Mouse (Mus musculus): ENCODE data around the gene Gtf3c4. TPM values are rescaled to one million over a fixed set of nuclear protein-coding genes. Genes with fewer than 3 reads are reported as not detected.

The Gtf3c4 gene
- polyA plus RNA-seq, 1 experiment from 2014 or later, result 6.1 TPM

DNA sequence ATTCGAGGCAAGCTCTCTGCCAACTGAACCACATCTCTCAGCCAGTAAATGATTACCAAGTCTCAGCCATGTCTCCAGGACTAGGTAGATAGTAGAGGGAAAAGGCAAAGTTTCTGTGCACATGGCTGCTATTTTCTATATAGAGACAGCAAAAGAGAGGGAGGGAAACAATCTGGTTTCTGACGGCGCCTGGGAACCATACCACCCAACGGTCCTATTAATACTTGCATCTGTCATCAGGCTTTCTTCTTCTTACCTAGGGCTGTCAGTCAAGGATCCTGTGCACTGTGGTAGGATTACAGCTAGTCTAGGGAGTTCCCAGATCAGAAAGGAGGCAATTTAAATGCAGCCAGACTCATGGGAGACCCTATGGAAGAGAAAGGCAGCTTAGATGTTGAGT is 21.3 kb downstream of the Gtf3c4 start:
- 38% methylated on average over 4 of the region's 4 CpGs for WGBS
- no peaks in the 10 kb centered on the region for H3K27me3 ChIP-seq (ENCODE audit: control insufficient read depth, insufficient read depth, low read length)
- no peak for ATAC-seq (replicated peaks; ENCODE audit: extremely low read depth, insufficient read depth, low FRiP score)

GRCm38 (mm10) chr2:28810260-28811013 is 29.7 kb downstream of the Gtf3c4 start:
- Histone ChIP-seq H3K9me3 (replicated peaks; ENCODE audit: control insufficient read depth, low read length) (no peaks in the 10 kb centered on the region), H3K4me1 (ENCODE audit: control insufficient read depth, insufficient read depth, low read length) (no peaks in the 10 kb centered on the region), H3K4me3 (ENCODE audit: low read length) (no peak overlapping the region), H3K27me3 (ENCODE audit: control insufficient read depth, insufficient read depth, low read length) (no peaks in the 10 kb centered on the region), H3K9ac (ENCODE audit: low read length) (no peak overlapping the region), H3K4me2 (ENCODE audit: low read depth, low read length) (no peak overlapping the region), H3K36me3 (ENCODE audit: control insufficient read depth, insufficient read depth) (no peaks in the 10 kb centered on the region), H3K27ac (ENCODE audit: low read length) (no peak overlapping the region)
- 48% methylated on average over 5 of the region's 5 CpGs for WGBS
- ATAC-seq (replicated peaks; ENCODE audit: extremely low read depth, insufficient read depth, low FRiP score), result no peak

More for the DNA sequence above, 21.3 kb downstream of the Gtf3c4 start:
- Histone ChIP-seq H3K9ac (ENCODE audit: low read length) (no peak overlapping the region), H3K4me1 (ENCODE audit: control insufficient read depth, insufficient read depth, low read length) (no peaks in the 10 kb centered on the region), H3K9me3 (replicated peaks; ENCODE audit: control insufficient read depth, low read length) (no peaks in the 10 kb centered on the region), H3K36me3 (ENCODE audit: control insufficient read depth, insufficient read depth) (peaks cover 2% of the 10 kb centered on the region), H3K4me2 (ENCODE audit: low read depth, low read length) (no peak overlapping the region), H3K27ac (ENCODE audit: low read length) (no peak overlapping the region), H3K4me3 (ENCODE audit: low read length) (no peak overlapping the region)

DNA sequence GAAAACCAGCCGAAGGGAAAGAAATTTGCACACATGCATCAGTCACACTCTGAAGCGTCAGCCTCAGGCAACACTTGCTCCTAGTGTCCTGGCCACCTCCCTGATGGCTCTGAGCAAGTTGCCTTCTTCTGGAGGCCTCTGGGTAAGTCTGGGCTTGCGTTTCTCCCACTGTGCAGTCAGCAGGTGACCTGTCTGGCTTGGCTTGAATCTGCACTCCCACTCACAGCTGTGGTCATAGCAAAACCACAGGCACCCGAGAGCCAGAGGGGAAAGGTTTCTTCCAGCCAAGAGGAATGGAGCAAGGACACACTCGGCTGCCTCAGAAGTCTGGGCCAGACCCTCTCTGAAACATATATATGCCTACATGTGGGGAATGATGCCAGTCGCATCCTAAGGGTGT is 31.3 kb downstream of the Gtf3c4 start:
- no peak overlapping the region for H3K9ac ChIP-seq (ENCODE audit: low read length)
- no peaks in the 10 kb centered on the region for H3K9me3 ChIP-seq (replicated peaks; ENCODE audit: control insufficient read depth, low read length)
- no peaks in the 10 kb centered on the region for H3K4me1 ChIP-seq (ENCODE audit: control insufficient read depth, insufficient read depth, low read length)
- no peak for ATAC-seq (replicated peaks; ENCODE audit: extremely low read depth, insufficient read depth, low FRiP score)
- H3K27ac ChIP-seq (ENCODE audit: low read length), result no peak overlapping the region
- no peak overlapping the region for H3K4me2 ChIP-seq (ENCODE audit: low read depth, low read length)
- WGBS, result 65% methylated on average over 6 of the region's 6 CpGs
- no peaks in the 10 kb centered on the region for H3K27me3 ChIP-seq (ENCODE audit: control insufficient read depth, insufficient read depth, low read length)
- H3K4me3 ChIP-seq (ENCODE audit: low read length), result no peak overlapping the region
- no peaks in the 10 kb centered on the region for H3K36me3 ChIP-seq (ENCODE audit: control insufficient read depth, insufficient read depth)

DNA sequence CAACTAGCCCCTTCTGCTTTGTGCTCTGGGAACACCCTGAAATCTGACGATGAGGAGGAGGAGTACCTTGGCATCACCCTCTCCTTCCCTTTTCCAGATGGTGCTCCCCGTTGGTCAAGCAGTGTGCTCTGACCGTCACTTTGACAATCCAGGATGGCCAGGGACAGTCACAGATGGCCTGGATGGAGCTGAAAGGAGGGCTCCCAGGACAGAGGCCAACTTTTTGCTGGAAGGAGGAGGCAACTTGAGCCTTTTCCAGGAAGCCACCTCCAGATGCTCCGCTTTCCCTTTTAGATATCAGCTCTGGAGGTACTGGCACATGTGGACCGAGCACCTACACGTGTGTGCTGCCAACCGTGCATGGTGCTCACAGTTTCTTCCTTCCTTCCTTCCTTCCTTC is 36.8 kb downstream of the Gtf3c4 start:
- 78% methylated on average over 7 of the region's 7 CpGs for WGBS
- H3K9ac ChIP-seq (ENCODE audit: low read length), result no peak overlapping the region
- no peak overlapping the region for H3K27ac ChIP-seq (ENCODE audit: low read length)
- H3K4me1 ChIP-seq (ENCODE audit: control insufficient read depth, insufficient read depth, low read length), result no peaks in the 10 kb centered on the region
- no peaks in the 10 kb centered on the region for H3K36me3 ChIP-seq (ENCODE audit: control insufficient read depth, insufficient read depth)
- no peak overlapping the region for H3K4me2 ChIP-seq (ENCODE audit: low read depth, low read length)
- no peaks in the 10 kb centered on the region for H3K27me3 ChIP-seq (ENCODE audit: control insufficient read depth, insufficient read depth, low read length)
- no peak overlapping the region for H3K4me3 ChIP-seq (ENCODE audit: low read length)
- H3K9me3 ChIP-seq (replicated peaks; ENCODE audit: control insufficient read depth, low read length), result no peaks in the 10 kb centered on the region
- no peak for ATAC-seq (replicated peaks; ENCODE audit: extremely low read depth, insufficient read depth, low FRiP score)

- H3K4me2 ChIP-seq (ENCODE audit: low read depth, low read length), result no peak overlapping the region
- H3K9ac ChIP-seq (ENCODE audit: low read length), result no peak overlapping the region
- ATAC-seq (replicated peaks; ENCODE audit: extremely low read depth, insufficient read depth, low FRiP score), result no peak
- H3K36me3 ChIP-seq (ENCODE audit: control insufficient read depth, insufficient read depth), result no peaks in the 10 kb centered on the region
- H3K4me1 ChIP-seq (ENCODE audit: control insufficient read depth, insufficient read depth, low read length), result no peaks in the 10 kb centered on the region
- H3K27ac ChIP-seq (ENCODE audit: low read length), result no peak overlapping the region
- no peaks in the 10 kb centered on the region for H3K9me3 ChIP-seq (replicated peaks; ENCODE audit: control insufficient read depth, low read length)
- no peak overlapping the region for H3K4me3 ChIP-seq (ENCODE audit: low read length)
- WGBS, result 56% methylated on average over 2 of the region's 2 CpGs
- H3K27me3 ChIP-seq (ENCODE audit: control insufficient read depth, insufficient read depth, low read length), result no peaks in the 10 kb centered on the region
Measured at GRCm38 (mm10) chr2:28799575-28799974, 40.6 kb downstream of the Gtf3c4 start.

GRCm38 (mm10) chr2:28798390-28798789 is 41.8 kb downstream of the Gtf3c4 start:
- H3K36me3 ChIP-seq (ENCODE audit: control insufficient read depth, insufficient read depth), result no peaks in the 10 kb centered on the region
- H3K4me2 ChIP-seq (ENCODE audit: low read depth, low read length), result no peak overlapping the region
- H3K4me1 ChIP-seq (ENCODE audit: control insufficient read depth, insufficient read depth, low read length), result no peaks in the 10 kb centered on the region
- no peak overlapping the region for H3K9ac ChIP-seq (ENCODE audit: low read length)
- no peaks in the 10 kb centered on the region for H3K9me3 ChIP-seq (replicated peaks; ENCODE audit: control insufficient read depth, low read length)
- H3K27me3 ChIP-seq (ENCODE audit: control insufficient read depth, insufficient read depth, low read length), result no peaks in the 10 kb centered on the region
- 0 out of 2 replicates have a peak, but pooled peaks have one; percentile 67 for ATAC-seq (replicated peaks; ENCODE audit: extremely low read depth, insufficient read depth, low FRiP score)
- H3K4me3 ChIP-seq (ENCODE audit: low read length), result no peak overlapping the region
- 32% methylated on average over 3 of the region's 3 CpGs for WGBS
- peak overlapping the region; percentile 57 for H3K27ac ChIP-seq (ENCODE audit: low read length)

DNA sequence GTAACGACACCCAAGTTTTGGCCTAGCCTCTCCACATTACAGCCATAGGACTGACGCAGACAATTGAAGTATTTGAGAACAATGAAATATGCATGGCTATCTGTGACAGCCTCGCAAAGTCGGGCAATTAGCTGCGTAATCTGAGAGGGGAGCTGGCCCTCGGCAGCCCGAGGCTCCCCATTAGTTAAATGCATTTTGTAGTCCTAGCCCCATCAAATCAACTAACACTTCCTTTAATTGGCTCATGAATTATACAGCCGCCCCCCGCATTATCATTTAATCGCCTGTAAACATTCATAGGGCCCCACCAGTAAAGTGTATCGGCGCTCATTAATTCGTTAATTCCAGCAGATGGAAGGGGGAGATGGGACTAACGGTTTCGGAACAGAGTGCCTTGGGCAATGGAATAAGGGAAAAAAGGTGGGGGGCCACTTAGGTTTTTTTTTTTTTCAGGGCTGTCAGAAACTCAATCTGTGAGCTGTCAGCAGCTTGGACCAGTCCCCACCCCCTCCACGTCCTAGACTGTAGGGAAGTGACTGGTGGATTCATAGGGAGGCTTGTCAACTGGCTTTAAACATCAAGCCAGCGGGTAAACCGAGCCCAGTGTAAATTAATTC is 42.6 kb downstream of the Gtf3c4 start:
- no peak overlapping the region for H3K9ac ChIP-seq (ENCODE audit: low read length)
- no peaks in the 10 kb centered on the region for H3K9me3 ChIP-seq (replicated peaks; ENCODE audit: control insufficient read depth, low read length)
- no peak overlapping the region for H3K4me2 ChIP-seq (ENCODE audit: low read depth, low read length)
- peaks cover 2% of the 10 kb centered on the region; the same call in 1 of the 2 replicates for H3K4me1 ChIP-seq (ENCODE audit: control insufficient read depth, insufficient read depth, low read length)
- 59% methylated on average over 18 of the region's 18 CpGs for WGBS
- no peaks in the 10 kb centered on the region for H3K27me3 ChIP-seq (ENCODE audit: control insufficient read depth, insufficient read depth, low read length)
- ATAC-seq (replicated peaks; ENCODE audit: extremely low read depth, insufficient read depth, low FRiP score), result no peak
- H3K27ac ChIP-seq (ENCODE audit: low read length), result peak overlapping the region; percentile 52
- no peaks in the 10 kb centered on the region for H3K36me3 ChIP-seq (ENCODE audit: control insufficient read depth, insufficient read depth)
- H3K4me3 ChIP-seq (ENCODE audit: low read length), result no peak overlapping the region

DNA sequence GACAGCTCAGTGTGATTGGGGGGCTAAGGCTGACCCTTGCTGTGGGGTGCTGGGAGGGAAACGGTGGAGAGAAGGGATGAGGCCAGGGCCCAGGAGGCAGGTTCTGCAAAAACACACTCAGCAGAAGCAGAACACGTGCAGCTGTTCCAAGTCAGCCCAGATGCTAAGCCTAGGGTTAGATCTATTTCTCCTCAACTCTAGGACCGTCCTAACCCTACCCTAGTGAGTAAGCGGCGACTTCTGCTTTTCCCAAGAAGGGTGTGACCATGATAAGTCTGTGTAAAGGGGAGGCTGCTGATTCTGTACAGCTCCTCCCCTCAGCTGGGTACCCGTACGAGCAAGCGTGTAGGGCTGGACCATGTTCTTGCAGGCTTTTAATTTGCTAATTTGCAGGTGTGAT is 43.9 kb downstream of the Gtf3c4 start:
- Histone ChIP-seq H3K4me2 (ENCODE audit: low read depth, low read length) (no peak overlapping the region), H3K27ac (ENCODE audit: low read length) (no peak overlapping the region), H3K9ac (ENCODE audit: low read length) (no peak overlapping the region), H3K27me3 (ENCODE audit: control insufficient read depth, insufficient read depth, low read length) (no peaks in the 10 kb centered on the region), H3K36me3 (ENCODE audit: control insufficient read depth, insufficient read depth) (no peaks in the 10 kb centered on the region), H3K4me1 (ENCODE audit: control insufficient read depth, insufficient read depth, low read length) (peaks cover 4% of the 10 kb centered on the region; the same call in 1 of the 2 replicates), H3K9me3 (replicated peaks; ENCODE audit: control insufficient read depth, low read length) (no peaks in the 10 kb centered on the region), H3K4me3 (ENCODE audit: low read length) (no peak overlapping the region)
- 58% methylated on average over 8 of the region's 8 CpGs for WGBS
- ATAC-seq (replicated peaks; ENCODE audit: extremely low read depth, insufficient read depth, low FRiP score), result no peak

GRCm38 (mm10) chr2:28794623-28795022 is 45.5 kb downstream of the Gtf3c4 start:
- no peak for ATAC-seq (replicated peaks; ENCODE audit: extremely low read depth, insufficient read depth, low FRiP score)
- H3K4me2 ChIP-seq (ENCODE audit: low read depth, low read length), result no peak overlapping the region
- no peaks in the 10 kb centered on the region for H3K36me3 ChIP-seq (ENCODE audit: control insufficient read depth, insufficient read depth)
- H3K27ac ChIP-seq (ENCODE audit: low read length), result no peak overlapping the region
- H3K27me3 ChIP-seq (ENCODE audit: control insufficient read depth, insufficient read depth, low read length), result no peaks in the 10 kb centered on the region
- H3K9ac ChIP-seq (ENCODE audit: low read length), result no peak overlapping the region
- H3K9me3 ChIP-seq (replicated peaks; ENCODE audit: control insufficient read depth, low read length), result no peaks in the 10 kb centered on the region
- H3K4me3 ChIP-seq (ENCODE audit: low read length), result no peak overlapping the region
- WGBS, result 84% methylated on average over 5 of the region's 5 CpGs
- H3K4me1 ChIP-seq (ENCODE audit: control insufficient read depth, insufficient read depth, low read length), result peaks cover 4% of the 10 kb centered on the region; the same call in 1 of the 2 replicates
